Mouse (Mus musculus): ENCODE measurements at regions not wholly inside any gene's neighbourhood (a gene's known extent, or its start where the extent isn't known, plus 50 kb on each side); places are given as distances from the start of the nearest gene placed in this dataset.

DNA sequence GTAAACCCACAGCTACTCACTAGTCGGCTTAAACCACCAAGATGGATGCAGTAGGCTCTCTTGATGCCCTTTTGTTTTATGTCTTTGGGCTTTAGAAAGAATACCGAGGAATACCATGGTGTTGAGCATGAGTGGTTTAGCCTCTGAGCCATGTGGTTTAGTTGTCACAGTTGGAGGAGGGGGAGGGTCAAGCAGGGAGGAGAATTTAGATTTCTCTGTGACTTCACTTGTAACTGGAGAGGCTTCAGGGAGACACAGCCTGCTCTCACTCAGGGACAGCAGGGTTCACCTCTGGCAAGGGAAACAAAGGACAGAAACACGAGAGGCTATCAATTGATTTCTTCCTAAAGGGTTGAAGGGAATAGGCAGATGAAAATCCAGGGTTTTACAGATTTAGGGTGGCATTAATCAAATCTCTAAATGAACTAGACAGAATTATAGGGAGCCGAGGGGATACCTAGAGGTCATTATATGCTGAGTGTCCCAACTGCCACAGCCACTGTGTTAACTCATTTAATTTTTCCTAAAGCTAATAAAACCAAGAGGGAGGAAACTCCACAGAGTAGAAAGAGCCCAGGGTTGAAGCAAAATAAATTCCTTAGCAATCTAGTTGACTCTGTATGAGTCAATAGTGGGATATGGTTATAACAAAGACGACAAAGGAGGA lies 2113.7 kb upstream of the 5930422O12Rik start:
- DNase-seq (ENCODE audit: low spot score): no peak

DNA sequence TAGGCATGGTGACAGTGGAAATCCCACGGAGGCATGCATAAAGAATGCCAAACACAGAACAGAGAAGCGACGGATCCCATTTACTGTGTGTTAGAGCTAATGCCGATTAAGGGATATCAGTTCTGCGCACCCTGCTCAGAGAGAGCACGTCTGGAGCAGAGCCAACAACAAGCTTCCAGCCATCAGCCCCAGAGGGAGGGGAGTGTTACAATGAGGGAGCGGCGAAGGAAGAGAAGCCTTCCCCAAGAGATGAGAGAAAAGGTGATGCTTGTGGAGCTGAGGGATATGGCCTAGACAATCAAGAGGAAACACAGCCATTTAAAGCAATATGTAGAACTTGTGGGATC lies 2113.2 kb upstream of the 5930422O12Rik start:
- no peak for DNase-seq (ENCODE audit: low spot score)

DNA sequence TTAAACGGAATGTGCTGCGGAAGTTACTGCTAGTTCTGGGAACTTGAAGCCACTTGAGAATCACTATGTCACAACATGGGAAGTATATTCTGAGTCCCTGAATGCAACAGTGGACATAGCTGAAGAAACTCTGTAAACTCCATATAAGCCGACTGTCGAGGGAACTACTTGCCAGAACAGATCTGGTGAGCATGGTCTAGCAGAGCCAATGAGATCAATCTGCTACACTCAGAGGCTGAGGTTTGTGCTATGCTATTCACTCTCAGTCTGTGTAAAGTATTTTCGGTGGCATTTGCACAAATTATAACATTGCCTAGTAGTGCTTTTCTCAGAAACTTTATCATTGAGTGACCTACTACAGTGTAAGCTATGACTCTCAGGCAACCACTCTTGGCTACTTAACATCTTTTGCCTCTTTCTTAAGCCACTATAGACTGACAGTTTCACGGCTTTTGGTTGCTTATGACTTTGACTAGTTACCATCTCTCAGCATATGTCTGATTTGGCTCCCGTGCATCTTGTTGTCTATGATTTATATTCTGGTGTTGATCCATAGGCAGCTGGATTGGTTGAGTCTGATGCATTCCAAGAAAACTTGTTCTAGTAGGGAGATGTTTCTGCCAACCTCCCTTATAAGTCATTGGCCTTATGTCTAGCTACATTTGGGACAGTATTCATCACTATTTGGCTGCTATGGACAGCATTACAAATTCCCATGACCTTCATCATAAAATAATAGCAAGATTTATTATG lies 2094.8 kb upstream of the 5930422O12Rik start:
- DNase-seq (ENCODE audit: low spot score): no peak

- no peak for DNase-seq (ENCODE audit: low spot score)
These were observed 2080.0 kb upstream of the 5930422O12Rik start for GRCm38 (mm10) chr8:31348504-31348903.

DNA sequence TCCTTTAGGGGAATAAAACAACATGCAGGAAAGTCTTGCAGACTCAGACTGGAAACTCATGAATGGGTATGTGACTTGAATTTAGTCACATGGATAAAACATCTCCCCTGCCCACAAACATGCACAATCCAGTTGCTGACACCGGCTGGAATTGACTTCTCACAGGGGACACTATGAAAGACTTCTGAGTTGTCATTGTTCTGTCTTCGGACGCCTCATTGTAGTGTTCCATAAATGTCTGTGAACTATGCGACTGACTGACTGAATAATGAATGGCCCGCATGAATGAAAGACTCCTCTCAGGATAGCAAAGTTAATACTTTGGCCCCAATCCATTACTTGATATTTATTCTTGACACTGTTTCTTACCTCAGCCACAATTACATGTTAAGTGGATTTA lies 2058.9 kb upstream of the 5930422O12Rik start:
- no peak for DNase-seq (ENCODE audit: low spot score)

- DNase-seq (ENCODE audit: low spot score): no peak
These were observed 2058.1 kb upstream of the 5930422O12Rik start for GRCm38 (mm10) chr8:31370137-31371010.

DNA sequence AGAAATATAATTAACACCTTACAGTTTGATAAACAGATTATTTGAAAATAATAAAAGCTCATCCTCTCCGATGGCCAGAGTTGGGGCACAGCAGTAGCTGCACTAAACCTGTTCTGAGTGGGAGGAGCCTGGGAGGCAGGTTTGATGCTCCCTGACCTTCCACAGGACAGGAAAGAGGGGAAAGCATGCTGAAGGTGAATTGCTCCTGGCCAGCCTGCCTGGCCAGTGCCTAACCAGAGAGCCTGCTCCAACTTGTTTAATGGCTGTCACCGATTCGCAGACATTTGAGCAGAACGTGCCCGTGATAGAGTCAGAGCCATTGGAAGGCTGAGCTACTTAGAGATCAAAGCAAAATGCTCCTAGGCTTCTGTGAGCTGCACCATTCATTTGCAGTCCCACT lies 2056.9 kb upstream of the 5930422O12Rik start:
- DNase-seq (ENCODE audit: low spot score): no peak

GRCm38 (mm10) chr8:31372397-31372796 lies 2056.1 kb upstream of the 5930422O12Rik start:
- no peak for DNase-seq (ENCODE audit: low spot score)

DNA sequence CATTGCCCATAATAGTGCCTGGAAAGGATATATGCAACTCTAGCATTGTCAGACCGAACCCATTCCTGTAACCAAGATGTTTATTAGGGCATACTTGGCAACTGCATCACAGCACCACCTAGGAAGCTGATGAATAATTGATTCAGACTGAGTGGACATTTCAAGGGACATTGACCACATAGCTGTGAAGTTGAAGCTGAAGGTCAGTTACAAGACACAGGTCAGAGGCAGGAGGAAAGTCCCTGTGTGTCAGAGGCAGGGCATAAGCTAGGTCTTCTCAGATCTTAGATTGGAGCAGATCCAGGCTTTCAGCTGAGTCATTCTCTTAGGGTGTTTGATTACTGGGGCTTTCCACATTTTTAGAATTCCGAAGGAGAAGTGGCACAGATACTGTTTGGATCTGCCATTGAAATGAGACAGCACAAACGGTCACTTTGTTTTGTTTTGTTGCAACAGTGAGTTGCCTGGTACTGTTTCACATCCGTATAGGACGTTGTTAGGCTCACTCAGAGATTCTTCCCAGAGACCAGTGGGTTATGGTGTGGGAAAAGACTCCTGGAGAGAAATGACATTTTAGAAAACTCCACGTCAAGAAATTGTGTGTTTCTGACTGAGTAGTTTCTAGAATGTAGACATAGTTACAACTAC lies 2055.2 kb upstream of the 5930422O12Rik start:
- no peak for DNase-seq (ENCODE audit: low spot score)

GRCm38 (mm10) chr8:31377698-31378334 lies 2050.7 kb upstream of the 5930422O12Rik start:
- no peak for DNase-seq (ENCODE audit: low spot score)

GRCm38 (mm10) chr8:31404811-31405210 lies 2023.7 kb upstream of the 5930422O12Rik start:
- DNase-seq (ENCODE audit: low spot score): no peak

DNA sequence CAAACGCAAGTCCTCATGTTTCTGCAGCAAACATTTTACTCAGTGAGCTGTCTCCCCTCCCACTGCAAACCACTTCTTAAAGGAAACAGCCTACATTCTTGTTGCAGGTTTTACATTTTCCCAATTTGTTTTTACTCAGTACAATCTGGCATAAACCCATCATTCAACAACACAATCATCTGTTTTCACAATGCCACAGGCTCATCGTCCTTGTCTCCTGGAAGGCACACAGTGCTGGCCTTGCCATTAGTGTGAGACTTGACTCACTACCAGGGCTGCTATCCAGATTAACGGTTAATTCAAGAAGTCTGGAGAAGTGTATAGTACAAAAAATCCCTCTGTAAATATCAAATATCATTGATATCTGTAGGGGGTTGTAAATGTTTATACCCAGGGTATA lies 2006.3 kb upstream of the 5930422O12Rik start:
- no peak for DNase-seq (ENCODE audit: low spot score)

DNA sequence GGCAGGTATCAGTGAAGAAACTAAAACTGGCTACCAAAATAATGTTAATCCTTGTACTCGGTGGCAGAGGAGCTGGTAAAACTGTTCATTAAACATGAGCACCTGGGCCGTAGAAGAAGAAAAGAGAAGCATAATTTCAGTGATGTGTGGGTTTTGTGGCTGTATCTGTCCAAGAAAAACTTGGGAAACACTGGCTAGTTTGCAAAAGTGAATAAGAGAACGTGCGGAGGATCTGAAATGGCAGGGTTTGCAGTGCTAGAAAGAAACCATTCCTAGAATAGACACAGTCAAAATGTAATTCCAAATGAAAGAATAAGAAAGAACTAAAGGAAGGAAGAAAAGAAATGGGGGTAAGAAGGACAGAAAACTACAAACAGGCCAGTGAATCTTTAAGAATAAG lies 2000.8 kb upstream of the 5930422O12Rik start:
- DNase-seq (ENCODE audit: low spot score): no peak

GRCm38 (mm10) chr8:31436445-31437191 lies 1991.9 kb upstream of the 5930422O12Rik start:
- no peak for DNase-seq (ENCODE audit: low spot score)

DNA sequence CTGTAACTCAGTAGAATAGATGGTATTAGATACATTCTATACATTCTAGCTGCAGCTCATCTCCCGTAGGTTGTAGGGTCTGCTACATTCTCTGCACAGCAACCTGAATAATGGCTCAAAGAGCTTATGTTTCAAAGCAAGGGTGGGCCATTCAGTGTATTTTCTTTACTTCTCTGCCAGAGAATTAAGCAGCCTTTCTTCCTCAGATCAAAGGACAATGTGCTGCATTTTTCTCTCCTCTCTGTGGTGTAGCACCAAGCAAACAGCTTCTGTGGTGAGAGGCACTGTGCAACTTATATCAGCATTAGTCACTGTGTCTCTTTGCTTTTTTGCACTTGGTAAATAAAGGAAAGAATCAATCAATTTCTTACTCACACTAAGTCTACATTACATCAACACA lies 1983.7 kb upstream of the 5930422O12Rik start:
- no peak for DNase-seq (ENCODE audit: low spot score)

DNA sequence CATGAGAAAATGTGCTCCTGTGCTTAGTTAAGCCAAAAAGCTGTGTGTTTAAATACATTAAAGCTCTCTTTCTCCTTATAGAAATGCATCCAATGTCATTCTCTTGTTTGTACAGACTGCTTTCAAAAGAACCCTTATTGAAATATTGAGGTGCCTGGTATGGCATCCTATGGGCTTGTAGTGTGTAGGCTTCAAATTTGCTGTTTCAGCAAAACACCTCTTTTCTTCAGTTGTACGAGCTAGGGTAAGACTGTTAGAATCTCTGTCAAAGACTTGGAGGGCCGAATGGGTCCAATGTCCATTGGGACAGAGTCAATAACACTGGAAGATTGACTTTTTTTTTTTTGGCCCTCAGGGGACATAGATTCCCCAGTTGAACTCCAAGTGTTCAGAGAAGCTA lies 1980.5 kb upstream of the 5930422O12Rik start:
- DNase-seq (ENCODE audit: low spot score): no peak

DNA sequence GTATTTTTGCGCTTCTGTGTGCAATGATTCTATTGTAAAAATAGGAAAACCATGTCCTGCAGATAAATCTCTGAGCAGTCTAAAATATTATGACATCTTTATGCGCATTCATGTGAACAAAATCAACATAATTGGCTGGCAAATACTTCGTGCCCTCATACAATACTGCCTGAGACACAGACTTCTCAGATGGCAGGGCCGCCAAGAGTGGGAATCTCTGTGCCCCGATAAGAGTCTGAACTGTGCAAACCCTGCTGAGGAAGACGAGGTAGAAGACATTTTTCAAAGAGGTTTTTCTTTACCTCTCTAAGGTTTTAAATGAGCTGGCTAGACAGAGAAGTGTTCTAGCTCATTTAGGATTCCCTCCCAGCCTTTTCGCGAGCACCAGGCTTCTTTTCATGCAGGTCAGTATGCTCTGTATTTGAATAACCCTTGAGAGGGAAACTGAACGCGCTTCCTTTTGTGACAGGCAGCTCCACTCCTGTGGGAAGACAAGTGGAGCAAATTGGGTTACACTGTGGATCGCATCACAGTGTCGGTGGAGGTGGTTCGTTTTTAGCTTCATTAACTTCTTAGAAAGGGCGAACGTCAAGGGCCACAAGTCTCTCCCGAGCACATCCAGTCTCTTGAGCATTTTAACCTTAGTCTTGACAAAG lies 1973.6 kb upstream of the 5930422O12Rik start:
- no peak for DNase-seq (ENCODE audit: low spot score)

- DNase-seq (ENCODE audit: low spot score): peak; percentile 27
These were observed 1968.2 kb upstream of the 5930422O12Rik start for GRCm38 (mm10) chr8:31460349-31460748.

Measured in testis, postnatal 14 days (tissue).